Mouse (Mus musculus): ENCODE results near the gene Dennd2c.
"Not testable (repeated sequence)": the region's sequence is repeated elsewhere in the genome, so short reads cannot be mapped to it uniquely, and the experiment has no call there.

Dennd2c gene

GRCm38 (mm10) chr3:103169771-103170170 lies 67.4 kb downstream of the Dennd2c start:
- DNase-seq (ENCODE audit: low spot score): peak; percentile 89

DNA sequence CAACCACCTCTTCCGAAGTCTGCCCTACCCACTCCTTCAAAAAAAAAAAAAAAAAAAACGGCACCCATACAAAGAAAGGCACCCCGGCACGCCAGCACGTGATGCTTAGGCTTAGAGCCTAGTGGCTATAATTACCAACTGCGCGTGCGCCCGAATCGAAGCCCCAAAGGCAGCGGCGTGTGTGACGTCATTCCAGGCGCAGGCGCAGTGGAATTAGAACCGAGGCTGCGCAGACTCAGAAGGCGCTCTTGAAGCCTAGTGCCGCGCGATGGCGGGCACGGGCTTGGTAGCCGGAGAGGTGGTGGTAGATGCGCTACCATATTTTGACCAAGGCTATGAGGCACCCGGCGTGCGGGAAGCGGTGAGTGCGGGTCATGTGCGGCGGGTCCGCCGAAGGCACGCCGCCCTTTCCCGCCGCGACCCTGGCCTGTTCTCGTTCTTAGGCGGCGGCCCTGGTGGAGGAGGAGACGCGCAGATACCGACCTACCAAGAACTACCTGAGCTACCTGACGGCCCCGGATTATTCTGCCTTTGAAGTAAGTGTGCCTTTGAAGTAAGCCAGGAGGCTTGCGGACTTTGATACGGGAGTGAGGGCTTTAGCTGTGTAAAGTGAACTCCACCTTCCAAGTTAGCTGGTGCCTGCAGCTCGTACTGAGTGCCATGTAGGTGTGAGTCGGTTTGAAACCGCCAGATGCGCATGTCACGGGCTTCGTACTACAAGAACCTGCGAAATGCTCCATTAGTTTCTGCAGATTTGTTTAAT lies 69.3 kb downstream of the Dennd2c start, which contains the start of gene Bcas2:
Gene Bcas2 (plus strand): TSS at position 151 of the 763 bp plus-strand sequence.
- DNase-seq (ENCODE audit: low spot score): peak; percentile 99

DNA sequence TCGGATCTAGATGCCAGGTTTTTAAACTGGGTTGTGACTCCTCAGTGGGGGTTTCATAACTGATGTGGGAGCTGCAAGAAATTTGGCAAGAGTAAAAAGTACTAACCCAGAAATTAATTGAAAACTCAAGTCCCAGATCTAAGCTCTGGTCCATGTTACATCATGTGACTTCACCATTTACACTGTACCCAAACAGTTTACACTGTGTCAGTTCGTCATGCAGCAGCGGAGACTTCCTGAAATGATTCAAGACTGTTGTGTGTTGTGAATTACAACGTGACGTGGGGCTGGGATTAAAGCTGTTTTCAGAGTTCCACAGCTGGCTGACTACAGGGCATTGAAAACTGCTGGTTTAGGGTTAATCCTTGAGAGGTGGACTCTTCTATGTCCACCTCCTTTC lies 70.2 kb downstream of the Dennd2c start:
- DNase-seq (ENCODE audit: low spot score): no peak

GRCm38 (mm10) chr3:103176740-103177139 lies 74.3 kb downstream of the Dennd2c start:
- no peak for DNase-seq (ENCODE audit: low spot score)

DNA sequence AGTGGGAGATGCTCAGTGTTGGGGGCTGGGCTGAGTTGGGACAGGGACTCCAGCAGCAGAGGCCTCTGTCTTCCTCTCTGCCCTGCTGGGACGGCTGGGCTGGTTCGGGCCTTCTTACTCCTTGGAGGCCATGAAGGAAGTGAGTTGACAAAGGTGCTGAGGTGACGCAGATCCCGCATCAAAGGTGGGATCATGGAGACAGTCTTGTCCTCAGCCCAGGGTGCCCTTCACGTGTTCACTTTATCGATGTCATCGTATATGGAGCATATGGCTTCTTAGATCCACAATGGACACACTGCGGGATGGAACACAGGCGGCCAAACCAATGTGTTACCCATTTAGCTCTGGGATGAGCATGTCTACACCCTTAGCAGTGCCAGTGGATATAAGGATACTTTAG lies 77.1 kb downstream of the Dennd2c start:
- no peak for DNase-seq (ENCODE audit: low spot score)

DNA sequence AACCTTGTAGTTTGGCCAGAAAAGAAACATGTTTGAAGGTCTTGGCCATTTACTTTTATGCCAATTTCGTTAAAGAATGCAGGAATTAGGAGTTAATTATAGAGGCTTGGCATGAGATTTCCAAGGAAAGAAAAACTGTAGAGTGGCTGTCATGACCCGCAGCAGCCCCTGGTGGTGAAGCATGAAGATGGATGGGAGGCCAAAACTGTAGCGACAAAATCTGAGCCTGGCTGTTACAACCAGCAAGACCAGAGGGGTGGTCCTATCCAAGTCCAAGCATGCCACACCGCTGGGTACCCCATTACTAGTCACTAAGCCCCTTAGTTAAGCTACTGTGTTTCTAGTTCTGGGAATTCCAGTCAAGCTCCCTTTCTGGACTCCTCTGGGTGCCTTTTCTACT lies 78.8 kb downstream of the Dennd2c start:
- DNase-seq (ENCODE audit: low spot score): no peak

DNA sequence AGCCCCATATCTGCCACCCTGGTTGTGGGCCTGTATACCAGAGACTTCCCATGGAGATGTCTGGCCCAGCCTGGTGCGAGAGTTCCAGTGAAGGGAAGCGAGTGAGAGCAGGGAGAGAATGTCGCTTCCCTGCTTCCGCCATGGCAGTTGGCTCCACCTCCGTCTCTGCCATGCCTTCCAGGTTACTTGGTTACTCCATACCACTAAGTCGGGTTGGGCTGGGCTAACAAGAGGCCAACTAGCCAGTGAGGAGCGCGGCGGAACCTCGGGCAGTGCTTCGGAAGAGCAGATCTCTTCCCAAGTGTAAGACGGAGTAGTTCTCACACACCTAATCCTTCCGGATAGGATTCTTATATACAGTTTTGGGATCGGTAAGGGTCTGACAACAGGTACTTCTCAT lies 80.4 kb downstream of the Dennd2c start:
- no peak for DNase-seq (ENCODE audit: low spot score)

- not testable (repeated sequence) for DNase-seq (ENCODE audit: low spot score)
Measured at GRCm38 (mm10) chr3:103184467-103184866, 82.1 kb downstream of the Dennd2c start.

- DNase-seq (ENCODE audit: low spot score): no peak
Measured at GRCm38 (mm10) chr3:103188451-103188850, 86.0 kb downstream of the Dennd2c start.

DNA sequence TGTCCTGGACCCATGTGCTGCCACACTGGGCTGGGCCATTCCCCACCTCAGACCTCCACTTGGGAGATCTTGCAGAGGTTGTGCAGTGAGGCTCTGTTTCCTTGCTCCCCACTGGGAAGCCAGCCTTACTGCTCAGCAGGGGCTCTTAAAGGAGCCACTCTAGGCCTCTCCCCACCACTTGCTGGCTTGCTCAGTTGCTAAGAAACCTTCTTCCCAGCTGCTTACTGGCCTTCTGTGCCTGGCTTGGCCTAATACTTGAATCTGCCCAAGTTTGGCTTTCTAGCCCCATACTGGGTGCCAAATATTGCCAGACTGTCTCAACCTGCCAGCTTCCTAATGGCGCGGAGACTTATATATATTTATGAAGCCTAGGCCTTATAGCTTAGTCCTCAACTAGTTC lies 86.5 kb downstream of the Dennd2c start:
- no peak for DNase-seq (ENCODE audit: low spot score)

DNA sequence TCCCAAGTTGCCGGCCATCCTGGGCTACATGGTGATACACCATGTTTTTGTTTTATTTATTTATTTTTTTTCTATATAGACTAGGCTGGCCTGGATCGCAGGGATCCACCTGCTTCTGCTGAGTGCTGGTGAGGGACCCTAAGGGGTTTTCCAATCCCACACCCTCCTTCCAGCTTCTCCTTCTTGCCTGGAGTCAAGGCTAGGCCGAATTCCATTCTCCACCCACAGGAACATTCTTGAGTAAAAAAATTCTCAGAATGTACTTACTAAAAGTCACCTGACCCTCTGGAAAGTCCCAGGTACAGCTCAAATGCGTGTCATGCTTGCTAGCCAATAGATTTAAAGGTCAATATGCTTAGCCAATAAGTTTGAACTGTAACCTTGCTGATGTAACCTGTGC lies 89.8 kb downstream of the Dennd2c start:
- DNase-seq (ENCODE audit: low spot score): no peak

- DNase-seq (ENCODE audit: low spot score): no peak
Measured at GRCm38 (mm10) chr3:103193186-103193585, 90.8 kb downstream of the Dennd2c start.

- DNase-seq (ENCODE audit: low spot score): no peak
Measured at GRCm38 (mm10) chr3:103196320-103196823, 94.0 kb downstream of the Dennd2c start.

DNA sequence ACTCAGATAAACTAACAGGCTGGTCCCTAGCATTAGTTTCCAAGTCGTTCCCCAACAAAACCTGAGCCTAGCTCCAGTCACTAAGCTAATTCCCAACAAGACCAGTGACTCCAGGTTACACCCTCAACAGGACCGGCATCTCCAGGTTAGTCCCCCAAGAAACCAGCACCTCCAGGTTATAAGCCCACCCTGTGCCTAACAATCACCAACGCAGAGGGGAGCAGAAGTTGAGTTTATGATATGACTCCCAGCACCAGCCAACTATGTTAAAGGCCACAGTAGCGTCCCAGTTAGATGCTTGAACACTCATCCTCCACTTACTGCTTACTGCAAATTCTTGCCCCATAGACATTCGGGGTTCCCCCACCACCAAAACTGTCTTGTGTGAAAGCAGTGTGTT lies 97.0 kb downstream of the Dennd2c start:
- no peak for DNase-seq (ENCODE audit: low spot score)

DNA sequence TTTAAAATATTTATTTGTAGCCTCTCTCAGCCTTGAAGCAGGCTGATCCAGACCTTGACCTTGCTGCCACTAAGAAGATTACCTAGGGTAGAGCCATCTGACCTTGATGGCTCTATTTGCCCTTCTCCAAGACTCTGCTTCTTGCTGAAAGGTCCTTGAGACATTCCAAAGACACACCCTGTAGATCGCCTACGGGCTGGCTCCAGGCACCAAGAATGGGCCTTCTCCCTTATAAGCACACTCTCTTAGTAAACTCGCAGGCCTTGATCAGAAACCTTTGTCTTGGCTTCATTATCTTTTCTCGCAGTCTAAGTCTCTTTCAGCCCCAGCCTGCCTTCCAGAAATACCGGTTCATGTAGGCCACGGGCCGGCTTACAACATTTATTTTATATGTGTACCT lies 98.7 kb downstream of the Dennd2c start:
- DNase-seq (ENCODE audit: low spot score): not testable (repeated sequence)

DNA sequence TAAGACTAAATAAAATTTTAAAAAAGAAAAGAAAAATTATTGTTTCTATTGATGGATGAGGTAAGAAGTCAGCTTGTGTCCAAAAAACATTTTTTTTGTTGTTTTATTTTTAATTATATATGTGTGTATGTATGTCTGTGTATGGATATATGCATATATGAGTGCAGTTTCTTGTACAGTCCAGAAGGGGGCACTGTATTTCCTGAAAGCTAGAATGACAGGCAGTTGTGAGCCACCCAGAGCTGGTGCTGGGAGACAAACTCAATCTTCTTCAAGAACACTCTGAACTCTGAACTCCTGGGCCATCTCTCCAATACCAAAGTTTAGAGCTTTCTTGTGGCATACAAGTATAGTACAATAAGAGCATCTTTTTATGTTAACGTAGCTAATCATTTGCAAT lies 101.2 kb downstream of the Dennd2c start:
- DNase-seq (ENCODE audit: low spot score): no peak

DNA sequence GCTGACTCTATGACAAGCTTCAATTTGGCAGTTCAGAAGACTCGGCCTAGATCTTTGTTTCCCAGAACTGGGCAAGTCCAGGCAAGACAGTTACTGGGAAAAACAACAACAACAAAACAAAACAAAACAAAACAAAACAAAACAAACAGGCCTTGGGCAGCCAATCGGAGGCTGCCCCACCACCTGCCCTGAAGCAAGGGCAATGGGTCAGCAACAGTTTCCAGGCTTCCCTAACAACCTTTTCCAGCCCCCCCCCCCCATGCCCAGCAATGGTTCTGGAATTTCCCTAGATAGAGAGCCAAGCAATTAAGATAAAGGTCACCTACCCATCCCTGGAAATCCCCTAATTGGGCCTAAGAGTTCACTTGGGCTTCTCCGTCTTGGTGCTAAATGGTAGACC lies 102.0 kb downstream of the Dennd2c start:
- no peak for DNase-seq (ENCODE audit: low spot score)

GRCm38 (mm10) chr3:103206393-103206792 lies 104.0 kb downstream of the Dennd2c start:
- no peak for DNase-seq (ENCODE audit: low spot score)

DNA sequence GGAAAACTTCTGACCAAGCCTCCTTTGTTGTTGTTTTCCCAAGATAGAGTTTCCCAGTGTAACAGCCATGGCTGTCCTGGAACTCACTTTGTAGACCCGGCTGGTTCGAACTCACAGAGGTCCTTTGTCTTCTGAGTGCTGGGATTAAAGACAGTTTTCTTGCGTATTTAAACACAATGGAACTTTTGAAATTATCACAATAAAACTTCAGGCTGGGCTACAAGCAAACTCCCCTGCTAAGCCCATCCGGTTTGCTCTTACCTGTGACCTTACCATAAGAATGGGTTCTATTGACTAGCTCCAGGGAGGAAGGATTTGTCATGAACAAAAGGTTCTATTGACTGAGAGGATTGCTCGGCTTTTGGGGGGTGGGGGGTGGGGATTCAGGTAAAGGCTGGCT lies 105.3 kb downstream of the Dennd2c start:
- DNase-seq (ENCODE audit: low spot score): no peak

DNA sequence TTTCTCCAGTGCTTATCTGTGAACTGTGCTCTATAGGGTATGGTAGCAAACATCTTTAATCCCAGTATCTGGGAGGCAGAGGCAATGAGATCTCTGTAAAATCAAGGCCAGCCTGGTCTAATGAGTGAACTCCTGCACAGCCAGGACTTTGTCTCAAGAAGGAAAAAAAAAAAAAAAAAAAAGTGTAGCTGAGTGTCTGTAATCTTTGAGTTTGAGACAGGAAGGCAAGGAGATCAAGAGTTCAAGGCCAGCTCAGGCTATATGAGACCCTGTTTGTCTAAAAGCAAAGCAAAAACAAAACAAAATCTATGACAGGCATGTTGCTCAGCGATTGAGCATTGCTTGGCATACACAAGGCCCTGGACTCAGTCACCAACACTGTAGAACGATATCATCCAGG lies 105.8 kb downstream of the Dennd2c start:
- DNase-seq (ENCODE audit: low spot score): no peak

GRCm38 (mm10) chr3:103211101-103211500 lies 108.7 kb downstream of the Dennd2c start:
- no peak for DNase-seq (ENCODE audit: low spot score)

DNA sequence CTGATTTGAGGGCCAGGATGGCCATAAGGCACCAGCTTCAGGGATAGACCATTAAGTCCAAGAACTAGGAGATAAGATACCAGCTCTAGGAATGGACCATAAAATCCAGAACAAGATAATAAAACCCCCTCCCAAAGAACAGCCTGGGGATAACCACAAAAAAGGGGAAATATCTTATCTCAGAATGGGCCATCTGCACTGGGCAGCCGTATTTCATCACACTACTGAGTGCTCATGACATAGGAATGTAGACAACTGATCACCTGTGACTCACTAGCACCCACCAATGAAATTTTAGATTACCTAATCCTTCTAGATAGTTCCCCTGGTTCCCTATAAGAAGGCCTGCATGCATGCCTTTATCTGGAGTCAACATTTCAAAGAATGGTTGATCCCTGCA lies 109.7 kb downstream of the Dennd2c start:
- no peak for DNase-seq (ENCODE audit: low spot score)

GRCm38 (mm10) chr3:103213537-103213936 lies 111.1 kb downstream of the Dennd2c start:
- DNase-seq (ENCODE audit: low spot score): no peak

Measured in adipocyte (in vitro differentiated cells).